Mouse (Mus musculus): ENCODE results near the gene Angptl3. TPM values are rescaled to one million over a fixed set of nuclear protein-coding genes. Genes with fewer than 3 reads are reported as not detected.

Gene Angptl3
- polyA plus RNA-seq, 2 experiments = 0.04 to 0.98 TPM

DNA sequence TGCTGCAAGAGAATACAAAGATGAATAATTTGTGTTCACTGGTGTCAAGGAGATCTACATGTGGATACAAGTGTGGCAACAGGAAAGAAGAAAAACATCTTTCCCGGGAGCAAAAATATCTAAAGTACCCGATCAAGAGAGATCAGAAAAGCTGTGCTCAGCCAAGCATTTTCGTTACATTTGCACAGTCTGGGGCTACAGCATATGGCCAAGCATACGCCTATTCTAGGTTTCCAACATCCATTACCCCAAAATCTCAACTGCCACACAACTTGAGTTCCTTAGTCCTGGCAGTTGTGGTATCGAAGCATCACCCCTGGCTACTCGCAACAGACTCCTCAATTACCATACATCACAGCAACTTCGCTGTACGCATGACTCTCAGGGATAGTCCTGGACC, 8.5 kb upstream of the Angptl3 start:
- no peak for ATAC-seq (ENCODE audit: low FRiP score, low read depth)
- no peak for TF ChIP-seq POLR2A (IDR thresholded peaks at IDR 0.05; ENCODE audit: borderline replicate concordance, extremely low read depth, insufficient read depth, insufficient read length)
- no peak overlapping the region for H3K4me3 ChIP-seq (replicated peaks; ENCODE audit: low read length)
- H3K36me3 ChIP-seq (ENCODE audit: control insufficient read depth, insufficient read depth, low read length) = peaks cover 10% of the 10 kb centered on the region
- 93% methylated on average over 8 of the region's 8 CpGs for WGBS
- no peaks in the 10 kb centered on the region for H3K9me3 ChIP-seq (ENCODE audit: control insufficient read depth, low read length)
- H3K9ac ChIP-seq (ENCODE audit: low read depth, low read length, severe bottlenecking) = no peak overlapping the region
- no peak for DNase-seq (ENCODE audit: low spot score)
- no peaks in the 10 kb centered on the region for H3K4me1 ChIP-seq (ENCODE audit: control insufficient read depth, insufficient read depth, low read length)
- no peak overlapping the region for H3K27ac ChIP-seq (replicated peaks; ENCODE audit: low read depth, low read length)
- no peak overlapping the region for H3K4me2 ChIP-seq (replicated peaks; ENCODE audit: low read depth, low read length, severe bottlenecking)
- H3K27me3 ChIP-seq (ENCODE audit: control insufficient read depth, insufficient read depth, low read length) = no peaks in the 10 kb centered on the region

DNA sequence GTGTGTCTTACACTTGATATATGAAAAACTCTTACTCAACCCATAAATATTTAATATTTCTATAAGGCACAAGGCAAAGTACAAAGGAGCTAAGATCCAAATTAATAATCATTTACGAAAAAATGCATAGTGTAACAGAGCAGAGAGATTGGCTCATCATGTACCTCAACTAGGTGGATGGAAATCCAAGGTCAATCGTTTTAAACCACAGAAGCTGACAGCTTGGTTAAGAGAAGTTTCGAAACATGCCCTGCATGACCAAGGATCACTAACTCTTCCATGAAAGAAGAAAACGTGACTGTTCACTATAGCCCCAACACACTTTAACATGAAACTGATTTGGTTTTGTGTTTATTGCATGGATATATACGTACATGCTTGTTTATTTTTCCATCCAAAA, 2.4 kb upstream of the Angptl3 start:
- DNase-seq (ENCODE audit: low spot score) = no peak
- WGBS = 90% methylated on average over 5 of the region's 5 CpGs
- Histone ChIP-seq H3K9me3 (ENCODE audit: control insufficient read depth, low read length) (no peaks in the 10 kb centered on the region), H3K4me2 (replicated peaks; ENCODE audit: low read depth, low read length, severe bottlenecking) (no peak overlapping the region), H3K36me3 (ENCODE audit: control insufficient read depth, insufficient read depth, low read length) (no peaks in the 10 kb centered on the region; the same call in 1 of the 2 replicates), H3K27me3 (ENCODE audit: control insufficient read depth, insufficient read depth, low read length) (no peaks in the 10 kb centered on the region), H3K4me1 (ENCODE audit: control insufficient read depth, insufficient read depth, low read length) (no peaks in the 10 kb centered on the region), H3K27ac (replicated peaks; ENCODE audit: low read depth, low read length) (no peak overlapping the region), H3K9ac (ENCODE audit: low read depth, low read length, severe bottlenecking) (no peak overlapping the region), H3K4me3 (replicated peaks; ENCODE audit: low read length) (no peak overlapping the region)
- no peak for ATAC-seq (ENCODE audit: low FRiP score, low read depth)
- no peak for TF ChIP-seq POLR2A (IDR thresholded peaks at IDR 0.05; ENCODE audit: borderline replicate concordance, extremely low read depth, insufficient read depth, insufficient read length)

DNA sequence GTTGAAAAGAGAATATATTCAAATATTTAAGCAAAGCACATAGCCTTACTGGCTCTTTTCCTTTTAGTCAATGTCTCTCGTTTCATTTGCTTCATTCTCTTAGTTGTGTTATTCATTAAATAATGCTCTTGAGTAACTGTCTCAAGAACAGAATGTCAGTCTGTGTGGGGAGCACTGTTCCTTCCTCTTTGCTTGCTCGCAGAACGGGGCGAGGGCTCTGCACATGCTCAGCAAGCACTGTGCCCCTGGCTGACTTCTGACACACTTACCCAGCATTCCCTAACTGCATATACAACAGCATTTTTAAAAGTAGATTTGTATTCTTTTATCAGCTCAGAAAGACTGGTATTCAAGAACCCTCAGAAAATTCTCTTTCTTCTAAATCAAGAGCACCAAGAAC, 2.2 kb downstream of the Angptl3 start:
- no peak overlapping the region for H3K4me3 ChIP-seq (replicated peaks; ENCODE audit: low read length)
- H3K4me1 ChIP-seq (ENCODE audit: control insufficient read depth, insufficient read depth, low read length) = no peaks in the 10 kb centered on the region
- 78% methylated on average over 4 of the region's 4 CpGs for WGBS
- 0 out of 2 replicates have a peak, but pooled peaks cover 3% of the 10 kb centered on the region for H3K36me3 ChIP-seq (ENCODE audit: control insufficient read depth, insufficient read depth, low read length)
- H3K9me3 ChIP-seq (ENCODE audit: control insufficient read depth, low read length) = no peaks in the 10 kb centered on the region
- no peak overlapping the region for H3K9ac ChIP-seq (ENCODE audit: low read depth, low read length, severe bottlenecking)
- H3K27ac ChIP-seq (replicated peaks; ENCODE audit: low read depth, low read length) = no peak overlapping the region
- no peak for TF ChIP-seq POLR2A (IDR thresholded peaks at IDR 0.05; ENCODE audit: borderline replicate concordance, extremely low read depth, insufficient read depth, insufficient read length)
- ATAC-seq (ENCODE audit: low FRiP score, low read depth) (no peak), DNase-seq (ENCODE audit: low spot score) (no peak)
- H3K4me2 ChIP-seq (replicated peaks; ENCODE audit: low read depth, low read length, severe bottlenecking) = no peak overlapping the region
- H3K27me3 ChIP-seq (ENCODE audit: control insufficient read depth, insufficient read depth, low read length) = no peaks in the 10 kb centered on the region

DNA sequence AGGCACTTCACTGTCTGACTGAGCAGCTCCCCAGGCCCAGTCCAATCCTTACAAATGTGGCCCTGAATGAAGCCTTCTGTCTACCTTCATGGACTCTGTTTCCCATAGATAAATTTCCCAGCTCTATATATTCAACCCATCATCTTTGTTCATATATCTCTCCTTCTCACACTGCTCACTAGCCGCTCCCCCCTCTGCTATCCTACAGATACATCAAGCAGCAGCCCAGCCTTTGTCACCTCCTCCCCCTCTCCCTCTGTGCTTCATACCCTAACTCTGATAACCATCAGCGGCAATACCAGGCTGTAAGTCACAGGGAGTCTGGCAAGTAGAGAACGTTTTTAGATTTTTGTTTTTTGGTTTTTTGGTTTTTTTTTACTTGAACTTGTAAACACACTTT, 14.1 kb downstream of the Angptl3 start:
- Histone ChIP-seq H3K4me1 (ENCODE audit: control insufficient read depth, insufficient read depth, low read length) (no peaks in the 10 kb centered on the region), H3K4me3 (replicated peaks; ENCODE audit: low read length) (no peak overlapping the region), H3K27ac (replicated peaks; ENCODE audit: low read depth, low read length) (no peak overlapping the region), H3K4me2 (replicated peaks; ENCODE audit: low read depth, low read length, severe bottlenecking) (no peak overlapping the region), H3K9ac (ENCODE audit: low read depth, low read length, severe bottlenecking) (no peak overlapping the region), H3K27me3 (ENCODE audit: control insufficient read depth, insufficient read depth, low read length) (no peaks in the 10 kb centered on the region), H3K9me3 (ENCODE audit: control insufficient read depth, low read length) (no peaks in the 10 kb centered on the region), H3K36me3 (ENCODE audit: control insufficient read depth, insufficient read depth, low read length) (peaks cover 35% of the 10 kb centered on the region)
- 83% methylated on average over 3 of the region's 3 CpGs for WGBS
- TF ChIP-seq POLR2A (IDR thresholded peaks at IDR 0.05; ENCODE audit: borderline replicate concordance, extremely low read depth, insufficient read depth, insufficient read length) = no peak
- ATAC-seq (ENCODE audit: low FRiP score, low read depth) (no peak), DNase-seq (ENCODE audit: low spot score) (no peak)

DNA sequence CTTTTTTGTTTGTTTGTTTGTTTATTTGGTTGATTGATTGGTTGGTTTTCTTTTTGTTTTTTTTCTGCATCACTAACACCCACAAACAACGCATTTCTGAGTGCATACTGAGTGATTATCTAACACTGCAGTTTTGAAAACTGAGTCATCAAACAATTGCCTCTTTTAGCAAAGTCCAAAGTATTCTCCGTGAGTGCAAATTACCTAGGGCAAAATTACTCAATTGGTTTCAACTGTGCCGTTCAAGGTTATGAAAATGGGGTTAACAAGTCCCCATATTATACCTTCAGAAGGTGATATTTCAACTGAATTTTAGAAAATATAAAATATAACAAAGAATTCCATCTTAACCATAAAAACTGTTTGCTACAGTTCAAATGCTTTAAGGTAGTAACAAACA, 15.7 kb downstream of the Angptl3 start:
- H3K9ac ChIP-seq (ENCODE audit: low read depth, low read length, severe bottlenecking) = no peak overlapping the region
- no peak overlapping the region for H3K4me3 ChIP-seq (replicated peaks; ENCODE audit: low read length)
- no peaks in the 10 kb centered on the region for H3K4me1 ChIP-seq (ENCODE audit: control insufficient read depth, insufficient read depth, low read length)
- no peak for TF ChIP-seq POLR2A (IDR thresholded peaks at IDR 0.05; ENCODE audit: borderline replicate concordance, extremely low read depth, insufficient read depth, insufficient read length)
- WGBS = 75% methylated on average over 3 of the region's 3 CpGs
- H3K4me2 ChIP-seq (replicated peaks; ENCODE audit: low read depth, low read length, severe bottlenecking) = no peak overlapping the region
- H3K27me3 ChIP-seq (ENCODE audit: control insufficient read depth, insufficient read depth, low read length) = no peaks in the 10 kb centered on the region
- H3K36me3 ChIP-seq (ENCODE audit: control insufficient read depth, insufficient read depth, low read length) = peaks cover 42% of the 10 kb centered on the region
- ATAC-seq (ENCODE audit: low FRiP score, low read depth) (no peak), DNase-seq (ENCODE audit: low spot score) (no peak)
- no peak overlapping the region for H3K27ac ChIP-seq (replicated peaks; ENCODE audit: low read depth, low read length)
- H3K9me3 ChIP-seq (ENCODE audit: control insufficient read depth, low read length) = no peaks in the 10 kb centered on the region

DNA sequence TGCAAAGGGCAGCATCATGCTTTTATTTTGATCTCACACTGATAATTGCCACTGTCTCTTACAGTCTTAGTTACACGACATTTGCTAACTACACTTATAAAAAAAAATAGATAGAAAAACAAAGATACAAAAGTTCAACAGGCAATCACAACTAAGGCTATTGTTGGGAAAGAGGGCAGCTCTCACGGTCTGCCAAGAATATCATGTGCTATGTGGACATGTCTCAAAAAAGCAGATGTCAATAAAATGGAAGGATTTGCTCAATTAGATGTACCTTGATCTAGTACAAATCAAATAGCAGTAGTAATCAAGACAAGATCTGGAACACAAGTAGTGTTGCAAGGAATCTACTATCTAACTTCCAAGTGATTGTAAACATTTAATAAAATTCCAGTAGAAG, 17.8 kb downstream of the Angptl3 start:
- Histone ChIP-seq H3K27ac (replicated peaks; ENCODE audit: low read depth, low read length) (no peak overlapping the region), H3K4me3 (replicated peaks; ENCODE audit: low read length) (no peak overlapping the region), H3K27me3 (ENCODE audit: control insufficient read depth, insufficient read depth, low read length) (no peaks in the 10 kb centered on the region), H3K9ac (ENCODE audit: low read depth, low read length, severe bottlenecking) (no peak overlapping the region), H3K36me3 (ENCODE audit: control insufficient read depth, insufficient read depth, low read length) (peaks cover 39% of the 10 kb centered on the region), H3K4me2 (replicated peaks; ENCODE audit: low read depth, low read length, severe bottlenecking) (no peak overlapping the region), H3K9me3 (ENCODE audit: control insufficient read depth, low read length) (no peaks in the 10 kb centered on the region), H3K4me1 (ENCODE audit: control insufficient read depth, insufficient read depth, low read length) (no peaks in the 10 kb centered on the region)
- DNase-seq (ENCODE audit: low spot score) = no peak
- WGBS = 94% methylated on average over 2 of the region's 2 CpGs
- ATAC-seq (ENCODE audit: low FRiP score, low read depth) = no peak
- TF ChIP-seq POLR2A (IDR thresholded peaks at IDR 0.05; ENCODE audit: borderline replicate concordance, extremely low read depth, insufficient read depth, insufficient read length) = no peak

All from limb, embryonic 14.5 days (tissue).